Mouse (Mus musculus): ENCODE measurements at regions not wholly inside any gene's neighbourhood (a gene's known extent, or its start where the extent isn't known, plus 50 kb on each side); places are given as distances from the start of the nearest gene placed in this dataset.

- no peak for DNase-seq (ENCODE audit: low read depth, low spot score)
Measured at GRCm38 (mm10) chr1:60665329-60665728, 51.3 kb upstream of the Cd28 start.

- no peak for DNase-seq (ENCODE audit: low read depth, low spot score)
Measured at GRCm38 (mm10) chr1:60662301-60662986, 54.2 kb upstream of the Cd28 start.

- DNase-seq (ENCODE audit: low read depth, low spot score): no peak
Measured at GRCm38 (mm10) chr1:60661857-60662256, 54.7 kb upstream of the Cd28 start.

- no peak for DNase-seq (ENCODE audit: low read depth, low spot score)
Measured at GRCm38 (mm10) chr1:60659604-60660003, 57.0 kb upstream of the Cd28 start.

- DNase-seq (ENCODE audit: low read depth, low spot score): no peak
Measured at GRCm38 (mm10) chr1:60659041-60659440, 57.6 kb upstream of the Cd28 start.

- no peak for DNase-seq (ENCODE audit: low read depth, low spot score)
Measured at GRCm38 (mm10) chr1:60658383-60658782, 58.2 kb upstream of the Cd28 start.

GRCm38 (mm10) chr1:60657511-60657910, 59.1 kb upstream of the Cd28 start:
- DNase-seq (ENCODE audit: low read depth, low spot score): no peak

- DNase-seq (ENCODE audit: low read depth, low spot score): no peak
Measured at GRCm38 (mm10) chr1:60656976-60657375, 59.6 kb upstream of the Cd28 start.

- DNase-seq (ENCODE audit: low read depth, low spot score): no peak
Measured at GRCm38 (mm10) chr1:60655691-60656595, 60.7 kb upstream of the Cd28 start.

GRCm38 (mm10) chr1:60655206-60655605, 61.4 kb upstream of the Cd28 start:
- no peak for DNase-seq (ENCODE audit: low read depth, low spot score)

GRCm38 (mm10) chr1:60652570-60653011, 64.0 kb upstream of the Cd28 start:
- DNase-seq (ENCODE audit: low read depth, low spot score): no peak

- no peak for DNase-seq (ENCODE audit: low read depth, low spot score)
Measured at GRCm38 (mm10) chr1:60650158-60650557, 66.4 kb upstream of the Cd28 start.

GRCm38 (mm10) chr1:60649303-60649850, 67.2 kb upstream of the Cd28 start:
- no peak for DNase-seq (ENCODE audit: low read depth, low spot score)

- DNase-seq (ENCODE audit: low read depth, low spot score): no peak
Measured at GRCm38 (mm10) chr1:60646828-60647227, 69.8 kb upstream of the Cd28 start.

- no peak for DNase-seq (ENCODE audit: low read depth, low spot score)
Measured at GRCm38 (mm10) chr1:60646174-60646573, 70.4 kb upstream of the Cd28 start.

GRCm38 (mm10) chr1:60645176-60645575, 71.4 kb upstream of the Cd28 start:
- DNase-seq (ENCODE audit: low read depth, low spot score): no peak

- DNase-seq (ENCODE audit: low read depth, low spot score): no peak
Measured at GRCm38 (mm10) chr1:60642761-60643160, 73.8 kb upstream of the Cd28 start.

- DNase-seq (ENCODE audit: low read depth, low spot score): no peak
Measured at GRCm38 (mm10) chr1:60642175-60642574, 74.4 kb upstream of the Cd28 start.

GRCm38 (mm10) chr1:60641324-60641764, 74.4 kb upstream of the Raph1 start:
- DNase-seq (ENCODE audit: low read depth, low spot score): no peak

- DNase-seq (ENCODE audit: low read depth, low spot score): no peak
Measured at GRCm38 (mm10) chr1:60639536-60639935, 72.6 kb upstream of the Raph1 start.

- no peak for DNase-seq (ENCODE audit: low read depth, low spot score)
Measured at GRCm38 (mm10) chr1:60639059-60639458, 72.2 kb upstream of the Raph1 start.

GRCm38 (mm10) chr1:60636802-60637452, 70.0 kb upstream of the Raph1 start:
- DNase-seq (ENCODE audit: low read depth, low spot score): no peak
